Mouse (Mus musculus) megakaryocyte, embryonic 14.5 days (primary cell): Measurements from ENCODE around the gene Asb5.

Experiments
- FLI1 ChIP-seq: IDR thresholded peaks from 2 replicates; pipeline ENCODE4 v1.6.1; 2012; ENCODE audit warnings: low read length, inconsistent platforms, mixed read lengths
- GATA1 ChIP-seq: IDR thresholded peaks from 3 replicates; pipeline ENCODE4 v1.6.1; 2012; ENCODE audit warnings: mixed read lengths, low read length, inconsistent platforms, borderline replicate concordance

GRCm38 (mm10) chr8:54541331-54541730 is 12.0 kb downstream of the Asb5 start:
- no peak for TF ChIP-seq GATA1
- TF ChIP-seq FLI1, result no peak
